Mouse (Mus musculus) thymus, adult 2 months (tissue): ENCODE results near the gene Arhgap19. TPM values are rescaled to one million over a fixed set of nuclear protein-coding genes. Genes with fewer than 3 reads are reported as not detected.
A peak's percentile ranks its signal among the peaks of the same experiment; 100 is the strongest.
"Not testable (repeated sequence)": the region's sequence is repeated elsewhere in the genome, so short reads cannot be mapped to it uniquely, and the experiment has no call there.

Source experiments
- DNase-seq: peaks from one replicate; pipeline ENCODE4 v3.0.0; 2021
- H3K27ac ChIP-seq: fragments of 200-500 bp; 2 replicates; pipeline ENCODE4 v1.5.1; 2012; ENCODE audit warnings: low read length, control low read depth; ENCODE audit not compliant: control insufficient read depth, insufficient read depth
- H3K27me3 ChIP-seq: fragments of 200-500 bp; 2 replicates; pipeline ENCODE4 v1.6.1; 2012; ENCODE audit warnings: mild to moderate bottlenecking, low read length, moderate library complexity, mixed read lengths; ENCODE audit not compliant: control insufficient read depth, insufficient read depth
- H3K36me3 ChIP-seq: fragments of 200-500 bp; 2 replicates; pipeline ENCODE4 v1.6.1; 2012; ENCODE audit warnings: mild to moderate bottlenecking, low read length, moderate library complexity; ENCODE audit not compliant: control insufficient read depth, insufficient read depth
- H3K4me1 ChIP-seq: fragments of 200-500 bp; replicated peaks from 2 replicates; pipeline ENCODE4 v1.6.1; 2012; ENCODE audit warnings: low read length; ENCODE audit not compliant: control insufficient read depth, insufficient read depth
- H3K4me3 ChIP-seq: fragments of 200-500 bp; 2 replicates; pipeline ENCODE4 v1.5.1; 2012; ENCODE audit warnings: mild to moderate bottlenecking, low read length, control low read depth, moderate library complexity; ENCODE audit not compliant: control insufficient read depth, insufficient read depth
- CTCF ChIP-seq: fragments of 200-500 bp; IDR thresholded peaks from 2 replicates; pipeline ENCODE4 v1.5.1; 2012; ENCODE audit warnings: mild to moderate bottlenecking, control low read depth, low read length, moderate library complexity, borderline replicate concordance; ENCODE audit not compliant: control insufficient read depth, poor library complexity, insufficient read depth; ENCODE audit errors: extremely low read depth
- POLR2A ChIP-seq: fragments of 200-500 bp; IDR thresholded peaks from 2 replicates; pipeline ENCODE4 v1.6.1; 2012; ENCODE audit warnings: mild to moderate bottlenecking, low read length, control low read depth, moderate library complexity; ENCODE audit not compliant: control insufficient read depth, poor library complexity, insufficient read depth; ENCODE audit errors: extremely low read depth
- WGBS: fragments of 180-500 bp; shearing (Covaris S2); methylation state at CpG from one replicate; pipeline ENCODE4 v1.1.7; 2018; 5-methylcytosine and 5-hydroxymethylcytosine counted together
- polyA plus RNA-seq: library from polyadenylated mRNA; depleted of rRNA; stranded (reverse); fragments of >200 nt; gene quantifications from 2 replicates; pipeline ENCODE4 v1.2.3, GENCODE M21; 2012; rRNA removed

The Arhgap19 gene
- polyA plus RNA-seq, result 18.8 and 23.0 TPM in 2 replicates

GRCm38 (mm10) chr19:41801742-41802369 lies at the start of gene Arhgap19:
TSS of gene Arhgap19 (minus strand) at chr19:41802047.
- Histone ChIP-seq H3K27me3 (no peaks in the 10 kb centered on the region), H3K27ac (no peak within 1 kb of the TSS), H3K36me3 (no peaks in the 10 kb centered on the region), H3K4me1 (peaks cover 8% of the 10 kb centered on the region), H3K4me3 (peak within 1 kb of the TSS; percentile 95)
- peak; percentile 92 for DNase-seq
- TF ChIP-seq CTCF (0 out of 2 replicates have a peak, but pooled peaks have one; percentile 34), POLR2A (peak; percentile 75)
- WGBS, result under 1% methylated on average over 48 of the region's 48 CpGs

- no peak overlapping the region for H3K27ac ChIP-seq
- no peak overlapping the region for H3K4me3 ChIP-seq
- H3K4me1 ChIP-seq, result peaks cover 8% of the 10 kb centered on the region
- no peak for DNase-seq
- no peak for TF ChIP-seq CTCF
- TF ChIP-seq POLR2A, result no peak
- H3K27me3 ChIP-seq, result no peaks in the 10 kb centered on the region
- H3K36me3 ChIP-seq, result no peaks in the 10 kb centered on the region
- 44% methylated on average over 14 of the region's 14 CpGs for WGBS
These were observed 49.1 kb upstream of the Arhgap19 start for GRCm38 (mm10) chr19:41850719-41851543.

DNA sequence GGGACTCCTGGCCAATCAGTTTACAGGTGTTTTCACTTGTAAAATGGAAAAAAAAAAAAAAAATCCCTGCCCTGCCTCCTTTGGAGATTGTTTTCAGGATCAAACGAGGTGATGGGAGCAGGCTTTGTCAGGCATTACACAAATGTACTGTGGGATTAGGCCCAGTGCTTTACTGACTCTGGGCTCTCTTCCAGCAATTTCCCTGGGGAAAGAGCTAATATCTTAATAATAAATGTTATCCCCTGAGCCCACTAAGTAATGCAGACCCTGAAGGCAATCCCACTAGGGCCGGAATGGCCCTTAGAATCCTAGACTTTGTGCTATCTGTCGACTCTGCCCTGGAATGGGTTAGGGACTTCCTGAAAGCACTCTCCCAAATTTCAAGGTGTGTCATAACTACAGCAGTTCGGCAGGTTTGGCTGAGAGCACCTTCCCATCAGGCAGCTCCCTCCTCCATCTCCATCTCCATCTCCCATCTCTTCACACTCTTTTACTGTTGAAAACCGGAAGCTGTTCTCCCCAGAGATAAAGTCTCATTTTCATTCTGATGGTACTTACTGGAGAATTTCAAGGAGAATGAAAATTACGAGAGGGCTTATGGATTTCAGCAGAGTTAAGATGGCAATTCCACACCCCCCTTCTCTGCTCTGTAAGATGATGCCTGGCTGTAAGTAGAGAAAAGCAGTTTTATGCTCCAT lies 48.3 kb upstream of the Arhgap19 start:
- H3K4me1 ChIP-seq, result peaks cover 9% of the 10 kb centered on the region
- DNase-seq, result no peak
- 85% methylated on average over 6 of the region's 6 CpGs for WGBS
- TF ChIP-seq CTCF (no peak), POLR2A (no peak)
- H3K27ac ChIP-seq, result no peak overlapping the region
- no peaks in the 10 kb centered on the region for H3K36me3 ChIP-seq
- H3K4me3 ChIP-seq, result no peak overlapping the region
- no peaks in the 10 kb centered on the region for H3K27me3 ChIP-seq

- no peaks in the 10 kb centered on the region for H3K36me3 ChIP-seq
- H3K4me3 ChIP-seq, result peak within 1 kb of the TSS; percentile 75
- WGBS, result under 1% methylated on average over 72 of the region's 72 CpGs
- peak; percentile 73; the same call in 1 of the 2 replicates for TF ChIP-seq POLR2A
- TF ChIP-seq CTCF, result peak; percentile 39; the same call in 1 of the 2 replicates
- H3K27ac ChIP-seq, result peak within 1 kb of the TSS; percentile 55
- H3K4me1 ChIP-seq, result peaks cover 12% of the 10 kb centered on the region
- no peaks in the 10 kb centered on the region for H3K27me3 ChIP-seq
- peak; percentile 90 for DNase-seq
These were observed 46.4 kb upstream of the Arhgap19 start, which contains the start of gene Frat2 for GRCm38 (mm10) chr19:41847992-41848851. TSS of gene Frat2 (minus strand) at chr19:41848132.

- WGBS, result under 1% methylated on average over 46 of the region's 53 CpGs
- H3K36me3 ChIP-seq, H3K27me3 ChIP-seq, DNase-seq: not testable (repeated sequence)
- H3K4me1 ChIP-seq, result peaks cover 12% of the 10 kb centered on the region
- H3K27ac ChIP-seq, result peak overlapping the region; percentile 35
- peak overlapping the region; percentile 75 for H3K4me3 ChIP-seq
These were observed 45.8 kb upstream of the Arhgap19 start for GRCm38 (mm10) chr19:41847614-41847991.
